Mouse (Mus musculus): ENCODE measurements around the gene Zfp799.

The Zfp799 gene

GRCm38 (mm10) chr17:32786944-32787343 is 43.1 kb downstream of the Zfp799 start:
- no peak for DNase-seq

- peak; percentile 16 for DNase-seq
These were observed 44.4 kb downstream of the Zfp799 start for GRCm38 (mm10) chr17:32785656-32786055.

GRCm38 (mm10) chr17:32777564-32777963 is 52.5 kb downstream of the Zfp799 start:
- DNase-seq: no peak

GRCm38 (mm10) chr17:32771213-32771612 is 58.8 kb downstream of the Zfp799 start:
- peak; percentile 39 for DNase-seq

- no peak for DNase-seq
These were observed 63.6 kb downstream of the Zfp799 start for GRCm38 (mm10) chr17:32766422-32766821.
